Mouse (Mus musculus) kidney, adult 18-20 months (tissue): ENCODE results near the gene Ptpra.

Experiments
- DNase-seq: peaks from one replicate; pipeline ENCODE4 v3.0.0; 2021

Gene Ptpra

GRCm38 (mm10) chr2:130564063-130564462 is 114.0 kb downstream of the Ptpra start:
- no peak for DNase-seq

DNA sequence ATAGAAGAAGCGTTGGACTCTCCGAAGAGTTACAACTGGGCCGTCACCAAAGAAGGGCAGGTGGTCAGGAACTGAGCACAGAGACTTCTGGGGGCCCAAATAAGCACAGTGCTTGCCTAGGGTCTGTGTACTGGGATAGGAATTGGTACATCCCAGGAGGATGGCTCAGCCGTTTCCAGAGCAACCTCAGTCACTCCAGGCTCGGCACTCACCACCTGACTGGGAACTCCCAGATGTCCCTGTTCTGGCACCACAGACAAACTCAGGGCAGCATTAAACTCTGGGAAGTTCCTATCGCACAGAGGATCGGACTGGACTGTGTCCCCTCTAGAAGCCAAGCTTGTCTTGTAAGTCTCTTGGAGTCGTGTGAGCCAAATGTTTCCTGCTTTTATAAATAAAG is 114.9 kb downstream of the Ptpra start:
- DNase-seq = no peak

DNA sequence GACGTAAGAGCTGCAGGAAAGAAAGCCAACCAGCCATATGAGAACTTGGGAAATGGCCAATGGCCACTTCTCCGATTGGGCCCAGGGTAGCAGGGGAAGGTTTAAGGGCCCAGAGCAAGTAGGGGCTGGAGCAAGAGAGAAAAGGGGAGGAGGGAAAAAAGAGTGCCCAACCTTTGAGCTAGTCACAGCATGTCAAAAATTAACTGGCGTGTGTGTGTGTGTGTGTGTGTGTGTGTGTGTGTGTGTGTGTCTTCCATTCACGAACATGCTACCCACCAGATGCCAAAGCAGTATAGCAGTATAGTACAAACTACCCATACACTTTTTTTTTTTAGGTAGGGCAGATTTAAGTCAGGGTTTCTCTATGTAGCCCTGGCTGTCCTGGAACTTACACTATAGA is 118.8 kb downstream of the Ptpra start:
- no peak for DNase-seq

GRCm38 (mm10) chr2:130569926-130570325 is 119.8 kb downstream of the Ptpra start:
- no peak for DNase-seq

- no peak for DNase-seq
Observed at GRCm38 (mm10) chr2:130574960-130575359, 124.9 kb downstream of the Ptpra start.

DNA sequence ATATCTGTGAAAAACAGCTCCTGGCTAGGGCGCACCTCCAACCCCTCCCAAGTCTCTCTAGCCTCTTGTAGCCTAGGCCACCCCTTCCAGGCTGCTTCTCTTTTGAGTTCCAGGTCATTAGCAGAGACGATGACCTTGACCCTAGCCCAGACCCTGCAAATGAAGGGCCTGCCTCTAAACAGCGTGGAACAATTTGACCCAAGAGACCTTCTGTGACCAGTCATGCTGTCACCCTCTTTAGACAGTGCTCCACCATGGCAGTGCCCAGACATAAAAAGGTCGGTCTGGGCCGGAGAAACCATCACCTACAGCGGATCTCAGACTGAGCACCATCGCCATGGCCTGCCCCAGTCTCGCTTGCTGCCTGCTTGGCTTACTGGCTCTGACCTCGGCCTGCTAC is 125.8 kb downstream of the Ptpra start, which contains the start of gene Oxt:
TSS of gene Oxt (plus strand) at position 301 of the 400 bp plus-strand sequence.
- DNase-seq = no peak

DNA sequence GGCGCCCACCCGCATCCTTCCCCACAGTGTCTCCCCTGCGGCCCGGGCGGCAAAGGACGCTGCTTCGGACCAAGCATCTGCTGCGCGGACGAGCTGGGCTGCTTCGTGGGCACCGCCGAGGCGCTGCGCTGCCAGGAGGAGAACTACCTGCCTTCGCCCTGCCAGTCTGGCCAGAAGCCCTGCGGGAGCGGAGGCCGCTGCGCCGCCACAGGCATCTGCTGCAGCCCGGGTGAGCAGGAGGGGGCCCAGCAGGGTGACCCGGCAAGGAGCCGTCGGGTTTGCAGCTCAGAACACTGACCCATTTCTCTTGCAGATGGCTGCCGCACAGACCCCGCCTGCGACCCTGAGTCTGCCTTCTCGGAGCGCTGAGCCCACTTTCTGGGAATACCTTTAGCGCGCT is 126.5 kb downstream of the Ptpra start:
- peak; percentile 41 for DNase-seq

- peak; percentile 11 for DNase-seq
Observed at GRCm38 (mm10) chr2:130577021-130577420, 126.9 kb downstream of the Ptpra start.

GRCm38 (mm10) chr2:130577632-130578031 is 127.6 kb downstream of the Ptpra start:
- DNase-seq = peak; percentile 80

GRCm38 (mm10) chr2:130578148-130578547 is 128.1 kb downstream of the Ptpra start:
- peak; percentile 73 for DNase-seq

DNA sequence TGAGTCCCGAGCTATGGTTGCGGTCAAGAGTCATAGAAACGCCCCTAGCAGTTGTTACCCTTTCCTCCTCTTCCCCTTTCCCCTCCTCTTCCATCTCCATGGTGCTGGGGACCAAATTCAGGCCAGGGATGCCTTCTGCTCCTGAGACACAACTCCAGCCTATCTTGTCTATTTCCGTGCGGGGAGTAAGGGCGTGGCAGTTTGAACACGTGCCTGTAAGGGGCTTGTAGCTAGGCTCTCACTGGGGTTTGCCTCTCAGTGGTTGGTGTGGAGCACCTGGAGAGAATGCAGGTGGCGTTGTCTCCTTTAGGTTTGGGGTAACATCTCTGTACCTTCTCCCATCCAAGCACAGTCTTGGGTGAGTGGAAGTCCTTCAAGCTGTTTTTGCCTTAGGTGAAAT is 129.7 kb downstream of the Ptpra start:
- no peak for DNase-seq

- DNase-seq = no peak
Observed at GRCm38 (mm10) chr2:130581201-130581600, 131.1 kb downstream of the Ptpra start.

DNA sequence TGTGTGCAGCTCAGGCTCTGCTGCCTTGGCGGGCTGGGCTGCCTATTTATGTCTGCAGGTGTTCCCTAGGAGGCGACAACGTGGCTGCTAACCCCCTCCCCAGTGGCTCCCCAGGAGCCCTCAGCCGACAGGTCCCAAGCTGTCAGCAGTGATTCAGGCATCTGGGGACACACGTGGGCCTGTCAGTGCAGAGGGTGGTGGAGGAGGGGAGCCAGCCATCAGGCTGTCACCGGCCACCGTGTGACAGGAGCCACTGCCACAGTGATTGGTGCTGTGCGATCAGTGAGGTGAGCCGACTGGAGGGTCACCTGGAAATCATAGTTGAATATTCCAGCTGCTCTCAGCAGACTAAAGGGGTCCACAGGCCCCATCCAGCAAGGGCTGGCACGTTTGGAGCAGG is 132.5 kb downstream of the Ptpra start, which contains the start of gene Avp:
TSS of gene Avp (minus strand) at position 3 of the 400 bp plus-strand sequence.
- no peak for DNase-seq

DNA sequence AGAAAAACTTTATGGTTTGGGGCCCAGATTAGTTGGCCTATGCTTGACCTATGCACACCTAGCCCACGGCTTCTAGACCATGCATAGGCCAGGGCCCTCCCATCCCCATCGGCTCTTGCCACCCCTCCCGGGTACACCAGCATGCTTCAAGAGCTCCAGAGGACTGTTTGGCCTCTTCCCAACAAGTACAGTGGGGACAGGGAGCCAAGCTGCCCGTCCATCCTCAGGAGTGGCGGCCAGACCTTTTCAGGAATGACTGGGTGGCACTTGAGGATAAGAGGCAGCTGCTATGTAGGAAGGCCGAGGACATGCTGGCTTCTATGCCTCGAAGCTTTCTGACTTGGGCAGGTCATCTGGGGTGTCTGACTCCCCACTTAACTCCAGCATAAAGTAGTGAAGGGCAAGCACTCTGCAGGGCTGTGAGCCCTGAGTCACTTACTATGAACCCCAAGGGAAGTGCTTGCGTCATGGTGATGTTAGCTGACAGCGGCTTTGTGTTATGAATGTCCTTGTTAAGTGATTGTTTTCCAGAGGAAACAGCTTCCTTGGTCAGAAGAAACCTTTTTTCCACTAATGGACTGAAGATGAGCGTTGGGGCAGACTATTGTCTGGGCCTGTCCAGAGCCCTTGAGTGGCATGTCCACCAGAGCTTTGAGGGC is 134.0 kb downstream of the Ptpra start:
- no peak for DNase-seq

- no peak for DNase-seq
Observed at GRCm38 (mm10) chr2:130586016-130586415, 135.9 kb downstream of the Ptpra start.

DNA sequence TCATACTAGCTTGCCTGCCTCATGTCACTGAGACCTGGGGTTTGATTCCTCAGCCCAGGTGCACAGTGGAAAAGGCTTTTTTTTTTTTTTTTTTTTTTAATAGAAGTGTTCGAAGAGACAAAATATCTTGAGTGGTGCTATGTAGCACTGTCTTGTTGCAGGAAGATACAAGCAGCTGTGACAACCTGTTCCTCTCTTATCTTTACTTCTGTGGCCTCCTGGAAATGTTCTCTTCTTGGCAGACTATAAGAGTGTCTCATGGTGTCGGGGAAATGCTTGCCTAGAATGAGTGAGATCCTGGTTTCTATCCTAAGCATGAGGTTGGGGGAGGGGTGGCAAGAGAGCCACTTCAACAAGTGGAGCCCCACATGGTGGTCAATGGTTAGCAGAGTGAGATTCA is 138.3 kb downstream of the Ptpra start:
- DNase-seq = no peak

GRCm38 (mm10) chr2:130589157-130589556 is 139.1 kb downstream of the Ptpra start:
- DNase-seq = no peak

- DNase-seq = no peak
Observed at GRCm38 (mm10) chr2:130589761-130590160, 139.7 kb downstream of the Ptpra start.

DNA sequence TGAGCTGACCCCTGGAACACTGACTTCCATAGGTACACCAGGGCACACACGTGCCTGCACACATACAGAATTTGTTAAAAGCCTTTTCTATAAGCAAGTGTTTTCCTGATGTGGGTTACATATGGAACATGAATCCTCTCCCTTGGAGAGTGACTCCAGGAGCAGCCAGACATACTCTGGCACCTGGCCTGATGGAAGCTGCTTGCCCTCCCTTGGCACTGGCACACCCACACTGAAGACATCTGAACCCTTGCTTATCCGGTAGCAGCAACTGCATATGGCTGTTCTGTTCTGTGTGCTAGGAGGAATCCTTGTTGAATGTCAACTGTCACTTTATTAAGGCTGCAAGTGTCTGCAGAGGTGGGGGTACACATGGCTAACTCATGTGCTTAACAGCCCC is 140.9 kb downstream of the Ptpra start:
- no peak for DNase-seq

DNA sequence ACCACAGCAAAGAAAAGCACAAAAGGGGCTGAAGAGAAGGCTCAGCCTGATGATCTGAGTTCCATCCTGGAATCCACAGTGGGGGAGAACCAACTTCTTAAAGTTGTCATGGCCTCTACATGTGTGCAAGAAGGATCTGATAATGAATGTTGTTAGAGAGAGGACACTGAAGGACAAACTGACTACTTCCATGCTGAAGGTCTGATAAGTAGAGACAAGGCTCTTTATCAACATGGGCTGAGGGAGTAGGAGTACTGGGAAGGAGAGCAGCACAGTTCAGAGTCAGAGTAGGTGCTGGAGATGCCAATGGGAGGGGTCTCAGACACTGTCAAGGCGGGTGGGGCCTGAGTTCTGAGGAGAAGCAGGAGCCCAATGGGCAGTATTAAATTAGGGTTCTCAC is 145.5 kb downstream of the Ptpra start:
- DNase-seq = no peak

DNA sequence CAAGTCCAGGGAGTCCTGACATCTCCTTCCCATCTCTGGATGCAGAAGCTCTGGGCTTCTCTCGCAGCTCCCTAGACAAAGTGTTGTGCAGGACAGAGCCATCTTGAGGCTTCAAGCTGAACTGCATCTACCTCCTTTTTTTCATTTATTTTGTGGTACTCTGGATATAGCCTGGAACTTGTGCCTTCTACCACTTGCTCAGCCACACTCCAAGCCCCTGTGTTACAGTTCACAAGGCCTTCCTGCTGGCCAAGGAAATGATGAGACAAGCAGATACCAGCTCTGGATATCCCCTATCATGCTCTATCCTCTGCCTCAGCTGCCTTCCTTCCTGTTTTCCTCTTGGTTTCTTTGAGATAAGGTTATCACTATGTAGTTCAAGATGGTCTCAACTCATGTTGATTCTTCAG is 147.5 kb downstream of the Ptpra start:
- DNase-seq = peak; percentile 22

DNA sequence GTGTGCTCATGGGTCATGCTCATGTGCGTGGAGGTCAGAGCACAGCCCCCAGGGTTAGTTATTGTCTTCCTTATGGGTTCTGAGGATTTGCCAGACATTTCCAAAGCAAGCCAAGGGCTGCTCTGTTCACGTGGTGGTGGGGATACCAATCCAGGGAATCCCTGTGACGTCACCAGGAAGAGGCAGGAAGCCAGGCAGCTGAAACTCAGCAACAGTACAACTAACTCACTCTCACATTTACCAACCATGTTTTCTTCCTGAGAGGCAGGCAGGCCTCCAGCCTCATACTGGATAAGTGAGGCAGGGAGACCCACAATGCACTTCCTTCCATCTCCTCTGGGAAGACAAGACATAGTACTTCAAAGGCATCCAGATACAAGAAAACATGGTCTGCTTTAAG is 148.3 kb downstream of the Ptpra start:
- no peak for DNase-seq

DNA sequence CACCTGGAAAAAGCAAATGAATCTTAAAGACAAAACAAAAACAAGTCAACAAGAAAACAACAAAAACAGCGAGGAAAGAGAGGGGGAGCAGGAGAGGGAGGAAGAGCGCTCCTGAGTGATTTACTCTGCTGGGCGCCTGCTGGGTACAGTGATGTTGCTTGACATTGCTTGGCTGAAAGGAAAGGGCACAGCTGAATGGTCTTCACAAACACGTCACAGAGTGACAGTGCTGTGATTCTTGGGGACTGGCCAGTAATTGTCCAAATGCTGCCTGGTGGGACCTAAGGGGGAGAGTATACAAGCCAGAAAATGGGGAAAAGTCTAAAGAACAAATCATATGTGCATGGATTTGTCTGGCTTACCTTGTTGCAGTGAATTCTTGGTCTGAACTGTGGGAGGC is 152.1 kb downstream of the Ptpra start:
- no peak for DNase-seq
